8 mouse cellular contexts compared by ENCODE assay signal in the genomic region with DNA sequence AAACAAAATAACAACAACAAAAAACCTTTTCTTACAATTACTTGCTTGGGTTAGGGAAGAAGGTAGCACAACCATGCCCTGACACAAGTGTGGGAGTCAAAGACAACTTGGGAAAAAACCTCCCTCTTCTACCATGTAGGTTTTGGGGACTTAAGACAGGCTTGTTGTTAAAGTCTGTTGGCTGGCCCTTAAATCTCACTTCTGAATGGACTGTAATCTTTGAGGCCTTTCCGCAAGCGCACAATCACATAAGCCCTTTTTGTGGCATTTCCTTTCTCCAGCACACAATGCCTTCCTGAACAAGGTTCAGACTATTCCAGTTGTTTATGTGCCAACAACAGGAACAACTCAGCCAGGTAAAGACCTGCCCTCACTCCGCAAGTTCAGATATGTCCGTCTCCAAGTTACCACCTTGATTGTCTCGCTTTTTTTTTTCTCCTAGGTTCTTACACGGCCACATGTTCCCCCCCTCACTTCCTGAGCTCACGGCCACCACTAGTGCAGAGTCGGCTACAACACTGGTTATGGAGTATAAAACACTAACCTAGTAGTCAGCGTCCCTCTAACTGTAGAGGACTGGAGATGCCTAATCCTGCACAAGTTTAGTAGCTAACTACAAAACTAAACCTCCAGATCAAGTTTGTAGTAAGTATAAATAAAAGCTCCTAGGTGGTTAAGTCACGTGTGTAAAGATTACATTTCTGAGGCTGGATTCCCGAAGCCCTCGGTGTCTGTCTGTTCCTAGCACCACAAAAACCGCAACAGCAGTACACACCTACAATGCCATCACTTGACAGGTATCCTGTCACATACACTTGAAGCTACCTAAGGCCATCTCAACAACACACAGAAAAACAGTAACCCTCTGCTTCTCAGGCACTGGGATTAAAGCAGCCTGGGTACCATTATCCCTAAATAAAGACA. TPM values are rescaled to one million over a fixed set of nuclear protein-coding genes. Genes with fewer than 3 reads are reported as not detected.
DNase-seq lines count a peak whose midpoint lies in the region; ATAC-seq and TF ChIP-seq lines count a peak whose summit lies in the region.

No protein-coding gene starts in this region.

- peak overlapping the region; percentile 82 for H3K4me2 ChIP-seq in intestine, embryonic 15.5 days (replicated peaks)
- H3K4me2 ChIP-seq in neural tube, embryonic 12.5 days (replicated peaks) = peak overlapping the region; percentile 90

- peaks cover 21% of the 10 kb centered on the region for H3K36me3 ChIP-seq in intestine, embryonic 15.5 days
- peaks cover 46% of the 10 kb centered on the region for H3K36me3 ChIP-seq in neural tube, embryonic 12.5 days

- peak overlapping the region; percentile 73; the same call in 1 of the 2 replicates for H3K9ac ChIP-seq in intestine, embryonic 15.5 days
- H3K9ac ChIP-seq in neural tube, embryonic 12.5 days = peak overlapping the region; percentile 13; the same call in 1 of the 2 replicates

- H3K4me3 ChIP-seq in layer of hippocampus, adult 2 months = peak overlapping the region; percentile 96
- H3K4me3 ChIP-seq in brown adipose tissue, adult 24 weeks (ENCODE audit: insufficient read depth, low read depth, low read length) = peak overlapping the region; percentile 33
- peak overlapping the region; percentile 60 for H3K4me3 ChIP-seq in intestine, embryonic 15.5 days (replicated peaks)
- peak overlapping the region; percentile 82; the same call in 1 of the 2 replicates for H3K4me3 ChIP-seq in neural tube, embryonic 12.5 days

- no peak for ATAC-seq in intestine, embryonic 15.5 days
- ATAC-seq in neural tube, embryonic 12.5 days (ENCODE audit: low FRiP score, low read depth) = no peak

- peaks cover 4% of the 10 kb centered on the region; the same call in 1 of the 2 replicates for H3K4me1 ChIP-seq in brown adipose tissue, adult 24 weeks (ENCODE audit: control insufficient read depth, insufficient read depth, insufficient read length, low read length)
- peaks cover 20% of the 10 kb centered on the region for H3K4me1 ChIP-seq in intestine, embryonic 15.5 days (replicated peaks)
- H3K4me1 ChIP-seq in neural tube, embryonic 12.5 days = peaks cover 20% of the 10 kb centered on the region

- DNase-seq in layer of hippocampus, adult 2 months (ENCODE audit: low spot score in 2 of 2) = no peak
- DNase-seq in layer of hippocampus, postnatal 36 days = no peak
- no peak for DNase-seq in right cerebral cortex, postnatal 4 days
- DNase-seq in adipocyte (ENCODE audit: low spot score) = no peak
- DNase-seq in cerebellum, adult 18-20 months = no peak

- no peaks in the 10 kb centered on the region for H3K9me3 ChIP-seq in intestine, embryonic 15.5 days
- no peaks in the 10 kb centered on the region for H3K9me3 ChIP-seq in neural tube, embryonic 12.5 days

- no peak for TF ChIP-seq CTCF in layer of hippocampus, adult 2 months (conservative IDR thresholded peaks at IDR 0.05)

- no peaks in the 10 kb centered on the region for H3K27me3 ChIP-seq in intestine, embryonic 15.5 days (replicated peaks)
- H3K27me3 ChIP-seq in neural tube, embryonic 12.5 days (replicated peaks) = no peaks in the 10 kb centered on the region

- peak overlapping the region; percentile 5; the same call in 1 of the 2 replicates for H3K27ac ChIP-seq in layer of hippocampus, adult 2 months
- H3K27ac ChIP-seq in brown adipose tissue, adult 24 weeks (replicated peaks; ENCODE audit: low read depth, low read length) = no peak overlapping the region
- no peak overlapping the region; the same call in 1 of the 2 replicates for H3K27ac ChIP-seq in intestine, embryonic 15.5 days
- no peak overlapping the region for H3K27ac ChIP-seq in neural tube, embryonic 12.5 days

- 66% methylated on average over 13 of the region's 13 CpGs for WGBS in intestine, embryonic 15.5 days
- 85% methylated on average over 13 of the region's 13 CpGs for WGBS in neural tube, embryonic 12.5 days

RNA-seq across cellular contexts. Expression of gene Rps27, which starts 1.7 kb away (rescaled TPM):
- 100 to 1,000 TPM; 995 to 997 TPM for total RNA-seq in layer of hippocampus, adult 2 months (2021)
- total RNA-seq in layer of hippocampus, postnatal 36 days (2021) = 100 to 1,000 TPM; 928 to 941 TPM
- polyA plus RNA-seq in brown adipose tissue, adult 24 weeks (2012; ENCODE audit: insufficient read depth, insufficient read length, missing spikeins) = 67.2 and 808 TPM in 2 replicates
- polyA plus RNA-seq in intestine, embryonic 15.5 days (2015; fragmentation: Nextera tagmentation; extraction: Ambion mirVana) = 1,458 and 1,499 TPM in 2 replicates
- polyA plus RNA-seq in neural tube, embryonic 12.5 days (2016; fragmentation: Nextera tagmentation; extraction: Ambion mirVana) = 952 and 1,028 TPM in 2 replicates

RNA-seq across cellular contexts. Expression of gene Rab13, which starts 1.8 kb away (rescaled TPM):
- 1 to 10 TPM; 6.2 to 8.8 TPM for total RNA-seq in layer of hippocampus, adult 2 months (2021)
- 1 to 10 TPM; 8.9 to 9.8 TPM for total RNA-seq in layer of hippocampus, postnatal 36 days (2021)
- 11.5 and 16.6 TPM in 2 replicates for polyA plus RNA-seq in brown adipose tissue, adult 24 weeks (2012; ENCODE audit: insufficient read depth, insufficient read length, missing spikeins)
- 23.1 and 23.5 TPM in 2 replicates for polyA plus RNA-seq in intestine, embryonic 15.5 days (2015; fragmentation: Nextera tagmentation; extraction: Ambion mirVana)
- polyA plus RNA-seq in neural tube, embryonic 12.5 days (2016; fragmentation: Nextera tagmentation; extraction: Ambion mirVana) = 22.3 and 23.4 TPM in 2 replicates

RNA-seq across cellular contexts. Expression of gene Jtb, which starts 19.7 kb away (rescaled TPM):
- 10 to 100 TPM; 44.3 to 45.3 TPM for total RNA-seq in layer of hippocampus, adult 2 months (2021)
- total RNA-seq in layer of hippocampus, postnatal 36 days (2021) = 10 to 100 TPM; 46.0 to 47.2 TPM
- polyA plus RNA-seq in brown adipose tissue, adult 24 weeks (2012; ENCODE audit: insufficient read depth, insufficient read length, missing spikeins) = 68.2 and 97.4 TPM in 2 replicates
- polyA plus RNA-seq in intestine, embryonic 15.5 days (2015; fragmentation: Nextera tagmentation; extraction: Ambion mirVana) = 111 and 113 TPM in 2 replicates
- polyA plus RNA-seq in neural tube, embryonic 12.5 days (2016; fragmentation: Nextera tagmentation; extraction: Ambion mirVana) = 86.3 and 86.7 TPM in 2 replicates

RNA-seq across cellular contexts. Expression of gene Creb3l4, which starts 31.6 kb away (rescaled TPM):
- not detected for total RNA-seq in layer of hippocampus, adult 2 months (2021)
- under 1 TPM in 1 of 2 experiments, not detected in 1; 0.40 TPM for total RNA-seq in layer of hippocampus, postnatal 36 days (2021)
- not detected in 2 replicates for polyA plus RNA-seq in brown adipose tissue, adult 24 weeks (2012; ENCODE audit: insufficient read depth, insufficient read length, missing spikeins)
- 10.7 and 14.5 TPM in 2 replicates for polyA plus RNA-seq in intestine, embryonic 15.5 days (2015; fragmentation: Nextera tagmentation; extraction: Ambion mirVana)
- polyA plus RNA-seq in neural tube, embryonic 12.5 days (2016; fragmentation: Nextera tagmentation; extraction: Ambion mirVana) = 3.8 and 4.2 TPM in 2 replicates

RNA-seq across cellular contexts. Expression of gene Slc39a1, which starts 36.2 kb away (rescaled TPM):
- 10 to 100 TPM; 42.5 to 45.5 TPM for total RNA-seq in layer of hippocampus, adult 2 months (2021)
- total RNA-seq in layer of hippocampus, postnatal 36 days (2021) = 10 to 100 TPM; 44.9 to 47.2 TPM
- 46.7 and 53.9 TPM in 2 replicates for polyA plus RNA-seq in brown adipose tissue, adult 24 weeks (2012; ENCODE audit: insufficient read depth, insufficient read length, missing spikeins)
- polyA plus RNA-seq in intestine, embryonic 15.5 days (2015; fragmentation: Nextera tagmentation; extraction: Ambion mirVana) = 114 and 119 TPM in 2 replicates
- polyA plus RNA-seq in neural tube, embryonic 12.5 days (2016; fragmentation: Nextera tagmentation; extraction: Ambion mirVana) = 33.8 and 44.2 TPM in 2 replicates

Comparison
In these comparisons a context has a peak if more than half of its experiments do, and no peak if none do; other contexts are left out.
1. H3K4me3 ChIP-seq: peak in every context shown above with its lines; median percentile 96 in layer of hippocampus, adult 2 months; 82 in neural tube, embryonic 12.5 days; 60 in intestine, embryonic 15.5 days; 33 in brown adipose tissue, adult 24 weeks.